Mouse (Mus musculus) lung, postnatal 0 days (tissue): ENCODE results near the gene Fbxo3.

Source experiments
- CTCF ChIP-seq: IDR thresholded peaks from 2 replicates; pipeline ENCODE4 v1.5.1; 2016; ENCODE audit warnings: antibody characterized with exemption, mild to moderate bottlenecking
- EP300 ChIP-seq: IDR thresholded peaks from 2 replicates; pipeline ENCODE4 v1.6.1; 2016; ENCODE audit warnings: antibody characterized with exemption, mild to moderate bottlenecking, control low read depth

GRCm38 (mm10) chr2:104093305-104093704 lies 65.8 kb downstream of the Fbxo3 start:
- TF ChIP-seq CTCF = no peak
- TF ChIP-seq EP300 = no peak
